Mouse (Mus musculus) testis, postnatal 14 days (tissue): ENCODE results near the gene Cstf3.
A peak's percentile ranks its signal among the peaks of the same experiment; 100 is the strongest.

Experiments
- DNase-seq: peaks from one replicate; pipeline ENCODE4 v3.0.0; 2021; ENCODE audit warnings: low spot score

The Cstf3 gene

DNA sequence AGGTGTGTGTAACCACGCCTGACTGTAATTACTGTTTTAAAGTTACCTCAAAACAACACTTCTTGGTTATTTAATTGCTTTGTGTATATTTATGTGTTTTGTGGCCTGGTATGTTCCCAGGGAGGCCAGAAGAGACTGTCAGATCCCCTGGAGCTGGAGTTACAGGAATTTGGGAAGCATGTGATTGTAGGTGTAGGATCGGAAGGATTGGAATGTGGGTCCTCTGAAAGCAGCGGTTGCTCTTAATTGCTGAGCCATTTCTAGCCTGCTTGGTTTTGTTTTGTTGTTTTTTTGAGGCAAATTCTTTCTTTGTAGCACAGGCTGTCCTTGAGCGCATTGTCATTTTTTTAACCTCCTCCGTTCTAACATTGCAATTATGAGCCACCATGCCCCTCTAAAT lies 14.4 kb downstream of the Cstf3 start:
- no peak for DNase-seq

DNA sequence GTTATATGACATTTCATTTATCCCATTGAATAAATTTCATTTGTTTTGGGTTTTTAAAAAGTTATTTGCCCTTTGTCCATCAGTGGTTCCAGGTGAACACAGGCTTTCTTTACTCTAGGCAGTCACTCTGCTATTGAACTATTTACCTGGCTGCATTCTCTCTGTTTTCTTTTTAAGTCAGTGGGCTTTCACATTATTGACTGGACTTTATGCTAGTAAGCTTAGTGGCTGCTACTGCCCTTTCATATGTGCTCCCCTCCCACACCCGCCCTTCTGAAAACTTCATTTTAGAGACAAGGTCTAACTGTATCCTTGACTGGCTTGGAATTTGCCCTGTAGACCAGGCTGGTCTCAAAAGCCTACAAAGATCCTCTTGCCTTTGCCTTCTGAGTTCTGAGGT lies 15.2 kb downstream of the Cstf3 start:
- DNase-seq = peak; percentile 27

DNA sequence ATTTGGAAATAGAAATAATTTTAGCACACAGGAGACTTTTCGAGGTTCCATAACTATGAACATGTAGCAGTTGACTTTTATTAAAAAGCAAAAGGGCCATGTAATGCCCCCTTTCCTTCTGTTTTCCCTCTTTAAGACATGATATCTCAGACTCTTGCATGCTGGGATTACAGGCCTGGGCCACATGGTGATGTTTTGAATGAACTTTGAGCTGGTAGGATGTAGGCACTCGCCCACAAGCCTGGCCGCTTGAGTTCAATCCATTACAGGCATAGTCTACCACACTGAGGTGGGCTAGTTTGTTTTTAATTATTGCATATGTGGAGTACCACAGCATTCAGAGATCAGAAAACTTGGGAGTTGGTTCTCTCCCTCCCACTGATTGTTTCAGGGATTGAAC lies 24.5 kb downstream of the Cstf3 start:
- no peak for DNase-seq

DNA sequence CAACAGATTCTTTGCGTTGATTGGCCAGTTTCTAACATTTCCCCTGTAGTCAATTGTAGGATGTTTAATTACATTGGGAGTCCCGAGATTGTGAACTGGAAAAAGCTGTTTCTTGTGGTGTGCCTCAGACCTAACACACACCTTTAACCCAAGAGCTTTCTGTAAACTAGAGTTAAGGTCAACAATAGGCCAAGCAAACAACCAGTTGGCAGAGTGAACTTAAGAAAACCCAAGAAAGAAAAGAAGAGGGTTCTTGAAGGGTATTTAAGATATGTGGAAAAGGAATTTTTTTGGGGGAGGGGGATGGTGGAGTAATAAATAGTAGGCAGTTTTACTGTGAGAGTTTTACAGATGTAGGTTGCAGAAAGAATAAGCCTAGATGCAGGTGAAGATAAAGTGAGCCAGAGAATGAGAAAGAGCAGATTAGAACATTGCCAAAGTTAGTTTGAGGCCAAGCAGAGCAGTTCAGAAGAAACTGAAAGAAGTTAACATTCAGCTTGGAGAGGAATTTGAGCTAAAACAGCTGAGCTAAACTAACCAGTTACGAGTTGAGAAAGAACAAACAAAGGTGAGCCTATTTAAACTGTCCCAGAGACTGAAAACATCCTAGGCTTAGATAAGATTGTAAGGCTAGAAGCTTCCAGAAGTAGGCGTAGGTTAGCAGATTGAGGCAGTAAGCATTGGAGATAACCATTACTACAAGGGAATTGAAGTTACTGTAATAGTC lies 25.8 kb downstream of the Cstf3 start:
- no peak for DNase-seq

DNA sequence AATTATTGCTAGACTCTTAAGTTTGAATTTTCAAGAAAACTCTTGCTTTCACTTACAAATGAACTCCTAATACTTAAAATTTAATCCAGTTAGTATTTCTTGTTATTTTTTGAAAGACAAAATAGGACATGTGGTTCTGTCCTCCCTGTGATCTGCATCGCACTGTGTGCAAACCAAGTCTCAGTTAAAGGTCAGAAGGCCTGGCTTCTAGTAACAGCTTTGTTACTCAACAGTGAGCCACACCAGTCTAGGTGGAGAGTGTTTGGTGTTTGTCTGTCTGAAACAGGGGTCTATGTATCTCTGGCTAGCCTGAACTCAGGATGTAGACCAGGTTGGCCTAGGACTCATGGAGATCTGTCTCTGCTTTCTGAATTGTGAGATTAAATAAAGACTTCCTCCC lies 68.3 kb downstream of the Cstf3 start:
- DNase-seq = no peak

DNA sequence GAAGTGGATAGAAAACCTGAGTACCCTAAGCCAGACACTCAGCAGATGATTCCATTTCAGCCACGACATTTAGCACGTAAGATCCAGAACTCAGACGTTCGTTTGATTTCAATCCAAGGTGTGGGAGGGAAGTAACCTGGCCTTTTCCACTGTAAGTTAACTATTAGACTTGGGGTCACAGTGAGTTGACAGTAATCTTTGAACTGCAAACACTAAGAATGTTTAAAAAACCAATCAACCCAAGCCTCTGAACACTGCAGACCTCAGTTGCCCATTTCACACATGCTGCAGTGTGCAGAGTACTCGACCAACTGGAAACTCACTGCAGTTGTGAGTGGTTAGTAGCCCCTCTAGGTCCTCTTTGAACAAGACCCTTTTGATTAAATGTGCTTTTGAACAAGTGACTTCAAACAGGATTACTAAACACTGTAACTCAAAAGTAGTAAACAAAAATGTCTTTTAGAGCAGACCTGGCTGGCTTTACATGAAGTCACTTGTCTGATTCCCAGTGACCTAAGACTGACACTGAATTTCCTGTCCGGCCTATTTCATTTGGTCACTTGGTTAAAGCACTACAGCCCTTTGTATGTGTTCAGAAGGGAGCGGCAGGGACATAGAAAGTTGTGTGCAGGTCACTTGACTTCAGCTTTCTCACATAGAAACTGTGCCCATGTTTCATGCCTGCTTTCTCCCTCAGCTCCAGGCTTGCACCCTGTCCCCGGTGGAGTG lies 73.2 kb downstream of the Cstf3 start:
- DNase-seq = no peak

DNA sequence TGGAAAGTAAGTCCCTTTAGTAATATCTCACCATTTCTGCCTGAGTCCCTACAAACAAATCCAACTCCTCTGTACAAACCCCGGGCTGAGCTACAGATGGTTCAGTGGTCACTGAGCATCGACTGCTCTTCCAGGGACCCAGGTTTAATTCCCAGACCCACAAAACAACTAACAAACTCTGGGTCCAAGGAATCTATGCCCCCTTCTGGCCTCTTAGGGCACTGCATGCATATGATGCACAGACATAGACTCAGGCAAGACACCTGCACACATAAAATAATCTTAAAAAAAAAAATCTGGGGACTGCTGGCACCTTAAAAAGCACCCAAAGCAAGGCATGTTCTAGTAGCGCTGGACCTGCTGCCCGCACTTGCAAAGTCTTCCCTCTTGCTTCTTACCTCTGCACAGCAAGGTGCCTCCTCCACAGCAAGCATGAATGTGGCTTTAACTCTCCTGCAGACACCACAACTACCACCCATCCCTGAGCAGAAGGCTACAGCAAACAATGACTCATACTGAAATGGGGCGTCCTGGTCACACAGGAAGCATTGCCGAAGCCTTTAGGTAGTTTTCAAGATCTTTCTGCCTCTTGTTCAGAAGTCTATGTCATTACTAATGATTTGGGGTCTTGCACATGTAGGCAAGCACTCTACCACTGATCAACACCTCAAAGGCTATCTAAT lies 78.9 kb downstream of the Cstf3 start:
- no peak for DNase-seq

DNA sequence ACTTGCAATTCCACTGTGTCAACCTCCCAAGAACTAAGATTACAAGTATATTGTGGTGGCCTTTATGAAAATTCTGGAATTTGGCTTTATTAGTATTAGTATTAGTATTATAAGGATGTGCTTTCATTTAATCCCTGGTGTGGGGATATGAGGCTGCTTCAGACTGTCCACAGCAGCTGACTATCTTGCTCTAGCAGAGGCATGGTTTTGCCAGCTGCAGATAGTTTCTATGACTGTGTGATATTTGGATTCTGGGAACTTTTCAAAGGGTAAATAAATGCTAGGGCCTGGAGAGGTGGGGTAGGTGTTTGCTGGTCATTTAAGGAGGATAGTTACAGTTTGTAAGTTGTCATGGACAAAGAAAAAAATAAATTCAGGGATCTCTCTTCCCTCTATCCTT lies 81.4 kb downstream of the Cstf3 start:
- DNase-seq = no peak

DNA sequence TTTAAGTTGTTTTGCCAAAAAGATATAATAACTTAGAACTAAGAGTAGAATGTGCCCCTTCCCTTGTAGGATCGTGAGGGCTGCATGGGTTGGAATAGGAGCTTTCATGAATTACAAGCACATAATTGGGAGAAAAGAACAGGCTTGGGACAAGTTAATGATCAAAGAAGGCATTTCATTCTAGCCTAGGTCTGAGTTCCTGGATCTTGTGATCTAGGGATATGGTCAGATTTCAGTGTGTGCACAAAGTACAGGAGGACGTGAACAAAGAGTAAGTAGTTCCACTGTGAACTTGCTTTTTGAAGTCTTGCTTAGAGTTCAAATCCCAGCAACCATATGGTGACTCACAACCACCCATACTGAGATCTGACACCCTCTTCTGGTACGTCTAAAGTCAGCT lies 87.0 kb downstream of the Cstf3 start:
- DNase-seq = no peak

DNA sequence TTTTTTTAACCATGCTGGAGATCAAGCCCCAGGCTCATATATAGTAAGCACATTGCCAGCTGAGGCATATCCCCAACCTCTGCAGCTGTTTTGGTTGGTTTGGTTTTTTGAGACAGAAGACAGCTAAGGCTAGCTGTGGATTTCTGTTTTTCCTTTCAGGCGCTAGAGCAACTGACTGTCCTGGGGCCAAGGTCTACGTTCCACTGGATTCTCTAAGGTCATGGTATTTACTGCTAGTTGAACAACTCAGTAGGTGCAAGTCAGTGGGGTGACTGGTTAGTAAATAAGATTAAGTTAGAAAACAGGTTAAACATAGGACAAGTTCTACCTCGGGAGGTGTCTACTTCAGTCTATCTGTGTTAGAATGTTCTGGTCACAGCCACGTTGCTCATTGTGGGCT lies 94.4 kb downstream of the Cstf3 start:
- no peak for DNase-seq

DNA sequence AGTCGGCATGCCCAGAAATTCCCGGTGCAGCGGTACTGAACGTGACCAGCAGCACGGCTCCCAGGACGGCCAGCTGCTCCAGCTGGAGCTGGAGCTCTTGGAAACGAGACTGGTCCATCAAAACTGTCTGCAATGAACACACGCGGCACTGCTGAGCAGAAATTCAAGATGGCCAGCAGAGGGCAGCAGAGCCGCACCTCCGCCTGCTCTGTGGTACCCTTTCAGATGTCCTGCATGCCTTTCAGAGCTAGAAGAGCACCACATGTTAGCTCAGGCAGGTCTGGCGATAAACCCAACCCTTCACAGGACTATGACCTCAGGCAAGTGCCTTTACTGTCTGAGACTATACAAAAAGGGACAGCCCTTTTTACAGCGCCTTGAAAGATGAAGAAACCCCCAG lies 95.1 kb downstream of the Cstf3 start:
- DNase-seq = peak; percentile 68

DNA sequence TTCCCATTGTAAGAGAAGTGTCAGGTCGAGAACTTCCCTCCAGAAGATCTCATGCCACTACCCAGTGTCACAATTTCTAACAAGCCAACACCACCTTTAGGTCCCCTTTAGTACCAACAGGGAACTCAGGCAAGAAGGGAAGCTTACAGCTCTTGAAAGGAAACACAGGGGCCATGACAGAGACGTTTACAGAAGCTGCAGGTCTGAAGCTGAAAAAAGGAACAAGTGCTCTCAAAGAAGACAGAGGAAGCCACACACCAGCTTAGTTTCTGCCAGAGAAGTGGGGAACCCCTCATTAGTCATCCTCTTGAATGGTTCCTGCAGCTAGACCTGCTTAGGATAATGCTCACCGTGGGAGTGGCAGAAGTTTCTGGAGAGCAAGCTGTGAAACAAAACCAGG lies 96.9 kb downstream of the Cstf3 start:
- no peak for DNase-seq

DNA sequence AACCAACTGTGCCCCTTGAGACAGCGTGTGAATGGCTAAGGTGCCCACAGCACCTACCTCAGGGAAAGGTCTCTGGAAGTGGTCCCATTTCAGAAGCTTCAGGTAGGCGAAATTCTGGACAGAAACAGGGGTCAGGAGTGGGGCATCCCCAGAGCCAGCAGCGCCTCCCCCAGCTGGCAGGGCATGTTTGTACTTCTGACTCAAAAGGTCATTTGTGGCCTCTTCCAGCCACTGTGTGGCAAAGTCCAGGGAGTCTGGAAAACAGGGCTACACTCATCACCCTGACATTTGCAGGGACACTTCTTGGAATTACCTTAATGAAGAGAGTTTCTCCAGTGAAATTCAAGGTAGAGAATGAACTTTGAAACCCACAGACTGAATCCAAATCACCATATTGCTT lies 98.0 kb downstream of the Cstf3 start:
- no peak for DNase-seq

DNA sequence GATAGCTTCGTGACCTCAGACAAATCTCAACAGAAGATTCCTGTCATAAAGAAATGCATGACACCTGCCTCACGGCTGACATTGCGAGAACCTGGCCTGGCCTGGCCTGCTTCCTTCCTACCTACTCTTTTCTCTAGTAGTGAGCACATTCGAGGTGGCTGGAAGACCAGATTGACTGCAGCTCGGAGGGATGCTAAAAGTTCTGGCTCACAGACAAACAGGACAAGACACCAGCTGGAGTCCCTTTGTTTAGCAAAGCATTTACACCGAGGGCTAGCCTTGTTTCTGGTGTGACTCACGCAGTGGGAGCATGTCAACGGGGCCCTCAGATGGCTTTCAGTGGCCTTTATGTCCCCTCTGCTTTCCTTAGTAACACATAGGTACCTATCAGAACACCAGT lies 98.4 kb downstream of the Cstf3 start:
- no peak for DNase-seq

DNA sequence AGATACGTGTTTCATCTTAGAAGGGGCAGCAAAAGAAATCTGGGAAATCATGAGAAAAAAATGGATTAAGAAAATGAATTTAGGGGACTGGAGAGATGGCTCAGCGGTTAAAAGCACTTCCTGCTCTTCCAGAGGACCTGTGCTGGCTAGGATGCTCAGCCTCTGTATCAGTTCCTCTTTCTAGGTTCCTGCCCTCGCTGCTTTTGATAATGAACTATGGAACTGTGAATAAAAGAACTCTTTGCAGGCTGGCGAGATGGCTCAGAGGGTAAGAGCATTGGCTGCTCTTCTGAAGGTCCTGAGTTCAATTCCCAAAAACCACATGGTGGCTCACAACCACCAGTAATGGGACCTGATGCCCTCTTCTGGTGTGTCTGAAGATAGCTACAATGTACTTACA lies 100.4 kb downstream of the Cstf3 start:
- no peak for DNase-seq

DNA sequence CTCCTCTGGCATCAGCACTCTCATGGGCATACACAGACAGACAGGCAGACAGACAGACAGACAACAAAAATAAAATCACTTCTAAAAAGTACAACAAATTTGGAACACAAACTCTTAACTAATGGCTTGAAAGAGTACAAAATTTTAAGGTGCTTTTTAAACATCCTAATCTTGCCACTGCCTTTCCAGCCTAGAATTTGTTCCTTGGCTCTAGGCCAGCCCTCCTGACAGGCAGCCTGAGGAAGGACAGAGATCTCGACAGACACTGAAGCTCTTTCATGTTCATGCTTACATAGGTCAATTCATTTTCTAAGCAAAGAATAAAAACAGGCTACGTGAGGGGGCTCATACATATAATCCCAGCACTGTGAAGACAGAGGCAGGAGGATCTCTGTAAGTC lies 102.2 kb downstream of the Cstf3 start:
- no peak for DNase-seq

DNA sequence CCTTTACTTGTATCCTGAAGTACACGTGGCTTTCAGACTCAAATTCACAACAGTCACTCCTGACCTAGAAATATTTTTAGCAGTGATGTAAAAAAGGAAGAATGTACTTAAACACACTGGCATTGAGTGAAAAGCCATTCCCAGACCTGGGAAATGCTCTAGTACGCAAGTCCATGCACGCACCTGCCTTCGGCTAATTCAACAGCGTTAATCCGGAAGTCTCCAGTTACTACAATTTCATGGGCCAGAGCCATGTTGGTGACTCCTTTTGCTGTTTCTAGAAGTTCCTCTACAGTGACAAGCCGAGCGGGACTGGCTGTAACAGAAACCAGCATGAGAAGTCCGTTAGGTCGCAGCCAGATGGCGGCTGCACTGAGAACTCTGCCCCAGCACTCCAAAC lies 109.3 kb downstream of the Cstf3 start:
- DNase-seq = no peak

DNA sequence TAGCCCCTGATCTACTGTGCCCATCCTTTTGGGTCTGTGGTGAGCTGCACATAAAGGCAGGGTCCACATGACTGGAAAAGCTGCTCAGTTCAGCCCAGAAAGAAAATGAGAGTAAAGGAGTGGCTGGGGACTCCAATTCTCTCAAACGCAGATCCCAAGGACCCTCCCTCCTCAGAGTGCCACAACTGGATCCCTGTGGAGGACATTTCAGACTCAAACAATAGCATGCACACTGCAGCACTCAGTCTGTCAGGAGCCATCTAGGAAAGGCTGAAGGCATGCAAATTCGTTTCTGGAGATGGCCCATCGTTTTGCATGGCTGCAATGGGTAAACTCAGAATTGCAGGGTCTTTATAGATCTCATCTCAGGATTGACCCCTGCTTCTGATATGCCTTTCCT lies 112.8 kb downstream of the Cstf3 start:
- no peak for DNase-seq

DNA sequence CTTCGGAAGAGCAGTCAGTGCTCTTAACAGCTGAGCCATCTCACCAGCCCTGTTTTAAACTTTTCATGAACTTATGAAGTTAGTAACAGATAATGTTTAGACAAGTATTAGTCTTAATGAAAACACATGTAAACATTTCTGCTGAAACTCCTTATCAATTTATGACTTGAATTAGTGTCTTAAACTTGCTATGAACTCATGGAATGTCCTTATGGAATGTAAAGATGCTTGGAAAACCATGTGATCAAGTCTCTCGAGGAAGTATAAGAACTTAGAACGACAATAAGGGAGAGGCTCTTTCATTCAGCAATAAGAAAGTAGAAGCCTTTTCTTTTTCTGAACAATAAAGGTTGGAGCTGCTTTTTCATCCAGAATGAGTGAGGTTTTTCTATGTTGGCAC lies 114.0 kb downstream of the Cstf3 start:
- no peak for DNase-seq

DNA sequence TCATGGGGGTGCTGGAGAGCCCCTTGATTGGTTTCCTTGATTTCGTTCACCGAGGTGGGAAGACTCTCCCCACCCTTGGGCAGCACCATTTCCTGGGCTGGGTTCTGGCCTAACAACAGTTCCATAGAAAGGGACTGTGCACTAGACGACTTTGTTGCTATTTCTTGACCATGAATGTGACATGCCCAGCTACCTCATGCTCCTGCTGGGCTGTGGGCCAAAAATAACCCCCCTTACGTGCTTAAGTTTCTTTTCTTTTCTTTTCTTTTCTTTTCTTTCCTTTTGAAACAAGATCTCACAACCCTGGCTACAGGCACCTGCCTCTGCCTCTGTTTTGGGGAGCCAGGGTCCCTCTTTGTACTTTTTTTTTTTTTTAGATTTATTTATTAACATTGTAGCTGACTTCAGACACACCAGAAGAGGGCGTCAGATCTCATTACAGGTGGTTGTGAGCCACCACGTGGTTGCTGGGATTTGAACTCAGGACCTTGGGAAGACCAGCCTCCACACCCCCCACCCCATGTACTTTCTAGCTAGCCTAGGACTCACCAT lies 119.5 kb downstream of the Cstf3 start:
- peak; percentile 61 for DNase-seq

DNA sequence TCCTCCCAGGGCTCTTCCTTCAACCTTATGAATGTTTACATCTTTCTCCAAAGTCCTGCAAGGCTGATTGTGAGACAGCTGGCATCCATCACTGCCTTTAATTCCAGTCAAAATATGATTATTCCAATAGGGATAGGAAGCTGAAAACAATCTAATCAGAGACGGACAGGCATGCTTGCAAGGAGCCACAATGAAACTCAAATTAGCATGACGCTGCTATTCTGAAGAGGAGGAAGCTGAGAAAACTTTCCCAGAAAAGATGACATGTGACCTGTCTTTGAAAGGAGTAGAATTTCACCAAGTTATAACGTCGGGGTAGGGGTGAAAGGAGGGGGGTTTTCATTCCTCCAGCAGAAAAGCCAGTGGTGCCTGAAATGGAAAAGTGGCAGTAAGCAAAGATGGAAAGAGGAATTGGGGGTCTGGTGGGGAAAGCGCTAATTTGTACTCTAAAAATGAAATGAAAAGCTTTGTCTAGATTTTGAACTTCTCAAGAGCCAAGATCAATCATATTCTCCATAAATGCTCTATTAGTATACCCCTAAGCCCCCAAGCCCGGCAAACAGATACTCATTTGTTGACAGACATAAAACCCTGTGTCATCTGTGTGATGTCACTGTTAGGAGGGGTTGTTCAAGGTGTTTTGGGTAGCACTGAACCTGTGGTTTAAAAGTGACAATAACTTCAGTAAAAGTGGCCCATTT lies 120.5 kb downstream of the Cstf3 start:
- no peak for DNase-seq
